Mouse (Mus musculus): ENCODE data around the gene Mgst1. TPM values are rescaled to one million over a fixed set of nuclear protein-coding genes. Genes with fewer than 3 reads are reported as not detected.

The Mgst1 gene
- total RNA-seq, 2 experiments from 2014 or later = 9.2 to 10.8 TPM

Other genes starting within 250 kb of the Mgst1 start
- not detected for gene Slc15a5, start 60.4 kb upstream of the Mgst1 start, total RNA-seq (2021)